ENCODE assay signal across 8 mouse cellular contexts in the genomic region with DNA sequence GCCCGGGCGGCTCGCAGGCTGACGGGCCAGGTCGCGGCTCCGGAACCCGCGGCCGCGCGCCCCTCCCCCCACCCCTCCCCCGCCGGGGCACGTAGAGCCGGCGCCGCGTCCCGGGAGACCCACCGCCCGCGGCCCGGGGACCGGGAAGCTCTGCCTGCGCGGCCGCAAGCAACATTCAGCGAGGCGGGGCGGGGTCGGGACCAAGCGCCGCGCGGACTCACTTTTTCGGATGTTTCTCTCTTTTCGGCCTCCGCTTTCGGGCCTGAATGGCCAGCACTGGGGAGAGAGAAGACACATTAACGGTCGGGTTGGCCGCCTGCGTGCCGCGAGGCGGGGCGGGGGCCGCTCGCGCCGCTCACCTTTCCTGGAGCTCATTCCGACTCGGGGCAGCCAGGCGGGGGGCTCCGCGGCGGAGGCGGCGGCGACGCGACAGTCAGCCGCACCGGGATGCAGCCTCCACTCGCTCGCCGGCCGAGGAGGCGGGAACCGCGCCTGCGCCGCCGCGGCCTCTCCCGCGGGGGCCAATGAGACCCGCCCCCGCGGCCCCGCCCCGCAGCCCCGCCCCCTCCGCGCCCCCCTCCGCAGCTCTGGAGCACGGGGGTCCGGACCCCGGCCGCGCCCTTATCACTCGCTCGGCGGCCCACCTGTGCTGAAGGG. TPM values are rescaled to one million over a fixed set of nuclear protein-coding genes. Genes with fewer than 3 reads are reported as not detected.
DNase-seq lines count a peak whose midpoint lies in the region; ATAC-seq and TF ChIP-seq lines count a peak whose summit lies in the region.

No protein-coding gene starts in this region.

- peak overlapping the region; percentile 37 for H3K27ac ChIP-seq in CH12.LX (ENCODE audit: insufficient read depth, low read depth)
- H3K27ac ChIP-seq in forebrain, embryonic 10.5 days: peak overlapping the region; percentile 91
- peak overlapping the region; percentile 43 to 70; a peak in 3 of 4 replicates for H3K27ac ChIP-seq in heart, embryonic 14.5 days (replicated peaks in 1 of 2; ENCODE audit: control insufficient read depth in 1 of 2, insufficient read depth in 1 of 2, low read depth in 2 of 2, low read length in 2 of 2)
- H3K27ac ChIP-seq in liver, embryonic 15.5 days (replicated peaks): no peak overlapping the region
- peak overlapping the region; percentile 92 for H3K27ac ChIP-seq in neural tube, embryonic 13.5 days (replicated peaks)

- peak; percentile 57 for ATAC-seq in heart, embryonic 14.5 days (ENCODE audit: insufficient number of reproducible peaks, insufficient read depth, low FRiP score, low read depth)
- peak; percentile 68 for ATAC-seq in liver, embryonic 15.5 days (ENCODE audit: insufficient read depth)
- peak; percentile 91 for ATAC-seq in neural tube, embryonic 13.5 days (ENCODE audit: low read depth)

- TF ChIP-seq RAD21 in CH12.LX (IDR thresholded peaks at IDR 0.05; ENCODE audit: low read depth, low read length): no peak

- no peaks in the 10 kb centered on the region; the same call in 1 of the 2 replicates for H3K79me2 ChIP-seq in CH12.LX (replicated peaks; ENCODE audit: control insufficient read depth, extremely low read depth, insufficient read depth, poor library complexity, severe bottlenecking)

- TF ChIP-seq CTCF in CH12.LX (conservative IDR thresholded peaks at IDR 0.05 in 1 of 2, IDR thresholded peaks at IDR 0.05 in 1 of 2; ENCODE audit: low read depth in 2 of 2, low read length in 2 of 2): no peak

- TF ChIP-seq EP300 in CH12.LX (IDR thresholded peaks at IDR 0.05; ENCODE audit: low read length): no peak

- dilution Hi-C loops in CH12.LX (cut with MboI; ENCODE audit: extremely low pct_ligation_motif_present, extremely low pct_unique_long_range_greater_than_20kb, low sequenced_read_pairs): no loop called here

- peak; percentile 27 for DNase-seq in CH12.LX (ENCODE audit: extremely low read depth)
- peak; percentile 76 for DNase-seq in brain, adult 2 months (ENCODE audit: low read depth, low spot score)
- peak; percentile 73 for DNase-seq in forebrain, embryonic 10.5 days (ENCODE audit: extremely low spot score, low spot score)
- peak; percentile 84 for DNase-seq in kidney, postnatal 10 days
- peak; percentile 81 for DNase-seq in testis, postnatal 14 days (ENCODE audit: low spot score)

- H3K4me2 ChIP-seq in CH12.LX (ENCODE audit: insufficient read depth, low read depth, poor library complexity, severe bottlenecking): peak overlapping the region; percentile 89; the same call in 1 of the 2 replicates
- H3K4me2 ChIP-seq in heart, embryonic 14.5 days (ENCODE audit: low read length): peak overlapping the region; percentile 82
- peak overlapping the region; percentile 90 for H3K4me2 ChIP-seq in liver, embryonic 15.5 days
- H3K4me2 ChIP-seq in neural tube, embryonic 13.5 days: peak overlapping the region; percentile 80

- peak overlapping the region; percentile 75 for H3K9ac ChIP-seq in CH12.LX (ENCODE audit: insufficient read depth, low read depth)
- H3K9ac ChIP-seq in heart, embryonic 14.5 days (ENCODE audit: low read length): peak overlapping the region; percentile 79
- peak overlapping the region; percentile 40 for H3K9ac ChIP-seq in liver, embryonic 15.5 days
- peak overlapping the region; percentile 87 for H3K9ac ChIP-seq in neural tube, embryonic 13.5 days

- peaks cover 0 to 35% of the 10 kb centered on the region in 2 experiments; a peak in 2 of 4 replicates for H3K4me1 ChIP-seq in CH12.LX (ENCODE audit: control insufficient read depth in 1 of 2, insufficient read depth in 2 of 2)
- H3K4me1 ChIP-seq in forebrain, embryonic 10.5 days: peaks cover 13% of the 10 kb centered on the region
- H3K4me1 ChIP-seq in heart, embryonic 14.5 days (ENCODE audit: control insufficient read depth in 2 of 2, insufficient read depth in 2 of 2, low read length in 2 of 2): peaks cover 2 to 11% of the 10 kb centered on the region in 2 experiments; a peak in 3 of 4 replicates
- peaks cover 19% of the 10 kb centered on the region for H3K4me1 ChIP-seq in liver, embryonic 15.5 days (replicated peaks)
- peaks cover 23% of the 10 kb centered on the region for H3K4me1 ChIP-seq in neural tube, embryonic 13.5 days (replicated peaks)

- H3K36me3 ChIP-seq in CH12.LX (replicated peaks in 1 of 2; ENCODE audit: control insufficient read depth in 1 of 2, insufficient read depth in 1 of 2, low read length in 1 of 2): peaks cover 0 to 4% of the 10 kb centered on the region in 2 experiments
- peaks cover 3% of the 10 kb centered on the region; the same call in 1 of the 2 replicates for H3K36me3 ChIP-seq in forebrain, embryonic 10.5 days (replicated peaks)
- H3K36me3 ChIP-seq in heart, embryonic 14.5 days (ENCODE audit: control insufficient read depth, insufficient read depth, low read length): no peaks in the 10 kb centered on the region
- H3K36me3 ChIP-seq in liver, embryonic 15.5 days (replicated peaks): no peaks in the 10 kb centered on the region
- no peaks in the 10 kb centered on the region for H3K36me3 ChIP-seq in neural tube, embryonic 13.5 days

- in situ Hi-C loops in CH12.LX (cut with MboI; ENCODE audit: low pct_ligation_motif_present, low pct_unique_long_range_greater_than_20kb, low sequenced_read_pairs): no loop called here

- no peaks in the 10 kb centered on the region for H3K27me3 ChIP-seq in CH12.LX (replicated peaks)
- no peaks in the 10 kb centered on the region; the same call in 1 of the 2 replicates for H3K27me3 ChIP-seq in forebrain, embryonic 10.5 days (ENCODE audit: poor library complexity, severe bottlenecking)
- H3K27me3 ChIP-seq in heart, embryonic 14.5 days (ENCODE audit: control insufficient read depth, insufficient read depth, low read length): no peaks in the 10 kb centered on the region
- H3K27me3 ChIP-seq in liver, embryonic 15.5 days: peaks cover 51% of the 10 kb centered on the region
- H3K27me3 ChIP-seq in neural tube, embryonic 13.5 days: no peaks in the 10 kb centered on the region

- TF ChIP-seq POLR2A in CH12.LX (IDR thresholded peaks at IDR 0.05; ENCODE audit: low read depth, low read length): peak; percentile 64; the same call in 1 of the 2 replicates

- H3K4me3 ChIP-seq in CH12.LX (replicated peaks in 1 of 3; ENCODE audit: low read depth in 2 of 3, low read length in 2 of 3, poor library complexity in 1 of 3): peak overlapping the region; percentile 67 to 89 (median 88)
- peak overlapping the region; percentile 94 for H3K4me3 ChIP-seq in forebrain, embryonic 10.5 days
- H3K4me3 ChIP-seq in heart, embryonic 14.5 days (ENCODE audit: control insufficient read depth in 1 of 2, insufficient read depth in 1 of 2, low read depth in 1 of 2, low read length in 2 of 2): peak overlapping the region; percentile 85 to 98
- peak overlapping the region; percentile 66 for H3K4me3 ChIP-seq in liver, embryonic 15.5 days (replicated peaks)
- H3K4me3 ChIP-seq in neural tube, embryonic 13.5 days: peak overlapping the region; percentile 90

- WGBS in forebrain, embryonic 10.5 days: 1% methylated on average over 75 of the region's 95 CpGs
- WGBS in heart, embryonic 14.5 days: under 1% methylated on average over 81 of the region's 95 CpGs
- WGBS in liver, embryonic 15.5 days (ENCODE audit: insufficient replicate concordance): under 1% methylated on average over 66 of the region's 95 CpGs
- WGBS in neural tube, embryonic 13.5 days: under 1% methylated on average over 78 of the region's 95 CpGs

- no peaks in the 10 kb centered on the region for H3K9me3 ChIP-seq in CH12.LX (replicated peaks; ENCODE audit: low read length)
- H3K9me3 ChIP-seq in forebrain, embryonic 10.5 days: no peaks in the 10 kb centered on the region
- no peaks in the 10 kb centered on the region for H3K9me3 ChIP-seq in heart, embryonic 14.5 days (ENCODE audit: control insufficient read depth, low read length)
- H3K9me3 ChIP-seq in liver, embryonic 15.5 days (replicated peaks): no peaks in the 10 kb centered on the region
- no peaks in the 10 kb centered on the region for H3K9me3 ChIP-seq in neural tube, embryonic 13.5 days

TF ChIP-seq in CH12.LX, 34 proteins besides CTCF, POLR2A, EP300 and RAD21:
- TF ChIP-seq SIN3A (IDR thresholded peaks at IDR 0.05; ENCODE audit: low read length) (peak; percentile 55; the same call in 1 of the 2 replicates), BHLHE40 (IDR thresholded peaks at IDR 0.05; ENCODE audit: low read depth, low read length) (no peak), NRF1 (IDR thresholded peaks at IDR 0.05; ENCODE audit: low read depth, low read length) (peak; percentile 78), SMC3 (IDR thresholded peaks at IDR 0.05; ENCODE audit: low read depth, low read length) (no peak), NELFE (IDR thresholded peaks at IDR 0.05; ENCODE audit: low read depth, low read length) (peak; percentile 66), TCF12 (IDR thresholded peaks at IDR 0.05; ENCODE audit: low read depth, low read length) (peak; percentile 37; the same call in 1 of the 2 replicates), CHD2 (IDR thresholded peaks at IDR 0.05; ENCODE audit: low read length) (peak; percentile 62; the same call in 1 of the 2 replicates), MXI1 (IDR thresholded peaks at IDR 0.05; ENCODE audit: low read depth, low read length) (no peak), MAFK (IDR thresholded peaks at IDR 0.05; ENCODE audit: insufficient replicate concordance, low read length) (no peak), MEF2A (IDR thresholded peaks at IDR 0.05; ENCODE audit: borderline replicate concordance, low read depth, low read length) (no peak)

RNA-seq across cellular contexts. Expression of a gene that starts 8.8 kb away (rescaled TPM):
- 17.4 and 20.6 TPM in 2 replicates for total RNA-seq in CH12.LX (2012; rRNA removed)
- 23.3 and 25.4 TPM in 2 replicates for total RNA-seq in CH12.LX (2014; rRNA removed)
- 31.1 and 31.2 TPM in 2 replicates for polyA plus RNA-seq in CH12.LX (2012; ENCODE audit: insufficient read length, low read depth)
- 51.8 and 58.1 TPM in 2 replicates for polyA plus RNA-seq in forebrain, embryonic 10.5 days (2016; fragmentation: Nextera tagmentation; extraction: Ambion mirVana)
- 49.6 and 50.8 TPM in 2 replicates for polyA plus RNA-seq in heart, embryonic 14.5 days (2014; fragmentation: Nextera tagmentation; extraction: Ambion mirVana)
- 5.7 and 6.2 TPM in 2 replicates for polyA plus RNA-seq in liver, embryonic 15.5 days (2015; fragmentation: Nextera tagmentation; extraction: Ambion mirVana)
- 91.1 and 96.1 TPM in 2 replicates for polyA plus RNA-seq in neural tube, embryonic 13.5 days (2015; fragmentation: Nextera tagmentation; extraction: Ambion mirVana)

Comparison
In these comparisons a context has a peak if more than half of its experiments do, and no peak if none do; other contexts are left out.
1. DNase-seq: peak in every context shown above with its lines; median percentile 84 in kidney, postnatal 10 days; 81 in testis, postnatal 14 days; 76 in brain, adult 2 months; 73 in forebrain, embryonic 10.5 days; 27 in CH12.LX.